Mouse (Mus musculus) megakaryocyte, embryonic 14.5 days (primary cell): ENCODE data around the gene Iah1.

Source experiments
- FLI1 ChIP-seq: IDR thresholded peaks from 2 replicates; pipeline ENCODE4 v1.6.1; 2012; ENCODE audit warnings: low read length, inconsistent platforms, mixed read lengths
- GATA1 ChIP-seq: IDR thresholded peaks from 3 replicates; pipeline ENCODE4 v1.6.1; 2012; ENCODE audit warnings: mixed read lengths, low read length, inconsistent platforms, borderline replicate concordance

DNA sequence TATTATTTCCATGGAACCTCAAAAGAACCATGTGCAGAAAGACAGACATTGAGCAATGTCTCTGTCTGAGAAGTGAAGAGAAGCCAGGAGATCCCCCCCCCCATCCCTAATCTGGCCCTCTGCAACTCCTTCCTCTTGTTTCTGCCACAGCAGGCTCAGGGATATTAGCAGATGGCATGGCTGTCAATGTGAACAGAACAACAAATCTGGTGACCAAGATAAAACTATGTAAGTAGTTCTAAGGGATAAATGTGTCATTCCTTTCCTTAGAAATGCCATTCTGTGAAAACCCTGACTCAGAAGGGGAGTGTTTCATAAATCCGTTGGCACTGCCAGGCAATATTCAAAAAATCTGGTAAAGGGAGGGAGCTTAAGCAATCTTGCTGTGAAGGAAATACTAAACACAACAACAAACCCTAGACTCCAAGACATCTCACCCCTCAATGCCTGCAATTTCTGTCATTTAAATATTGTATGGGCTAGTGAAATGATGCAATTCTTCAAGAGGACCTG is 38.8 kb upstream of the Iah1 start:
- TF ChIP-seq GATA1 (no peak), FLI1 (no peak)
